Mouse (Mus musculus) cerebellum, adult 2 months (tissue): ENCODE measurements at regions not wholly inside any gene's neighbourhood (a gene's known extent, or its start where the extent isn't known, plus 50 kb on each side); places are given as distances from the start of the nearest gene placed in this dataset.

ENCODE experiments used
- CTCF ChIP-seq: fragments of 200-500 bp; IDR thresholded peaks from 2 replicates; pipeline ENCODE4 v1.5.1; 2011; ENCODE audit warnings: low read depth, mild to moderate bottlenecking, control low read depth, low read length, moderate library complexity, borderline replicate concordance; ENCODE audit not compliant: insufficient read depth
- POLR2A ChIP-seq: fragments of 200-500 bp; IDR thresholded peaks from 2 replicates; pipeline ENCODE4 v1.6.1; 2011; ENCODE audit warnings: low read length, control low read depth, borderline replicate concordance; ENCODE audit not compliant: insufficient read depth

DNA sequence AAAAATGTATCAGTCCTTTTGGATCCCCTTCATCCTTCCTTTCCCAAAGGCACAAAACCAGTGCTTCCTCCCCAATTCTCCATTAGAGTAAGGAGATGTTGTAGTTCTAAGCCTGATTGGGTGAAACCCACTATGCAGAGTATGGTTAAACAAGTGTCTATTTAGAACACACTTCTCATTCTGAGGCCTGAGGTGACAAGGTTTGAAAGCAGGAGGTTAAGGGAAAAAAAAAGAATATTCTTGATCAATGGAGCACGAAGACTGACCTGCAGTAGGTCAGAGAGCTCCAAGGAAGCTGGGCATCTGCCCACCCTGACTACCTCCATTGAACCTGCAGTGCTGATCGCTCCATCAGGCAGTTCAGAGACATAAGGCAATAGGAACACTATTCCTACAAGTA is 58.5 kb upstream of the Abcd3 start:
- TF ChIP-seq CTCF = no peak
- TF ChIP-seq POLR2A = no peak
